Mouse (Mus musculus) thymus, adult 2 months (tissue): ENCODE measurements around the gene Trpm5. TPM values are rescaled to one million over a fixed set of nuclear protein-coding genes. Genes with fewer than 3 reads are reported as not detected.

Experiments used
- DNase-seq: peaks from one replicate; pipeline ENCODE4 v3.0.0; 2021
- H3K27ac ChIP-seq: fragments of 200-500 bp; 2 replicates; pipeline ENCODE4 v1.5.1; 2012; ENCODE audit warnings: low read length, control low read depth; ENCODE audit not compliant: control insufficient read depth, insufficient read depth
- H3K27me3 ChIP-seq: fragments of 200-500 bp; 2 replicates; pipeline ENCODE4 v1.6.1; 2012; ENCODE audit warnings: mild to moderate bottlenecking, low read length, moderate library complexity, mixed read lengths; ENCODE audit not compliant: control insufficient read depth, insufficient read depth
- H3K36me3 ChIP-seq: fragments of 200-500 bp; 2 replicates; pipeline ENCODE4 v1.6.1; 2012; ENCODE audit warnings: mild to moderate bottlenecking, low read length, moderate library complexity; ENCODE audit not compliant: control insufficient read depth, insufficient read depth
- H3K4me1 ChIP-seq: fragments of 200-500 bp; replicated peaks from 2 replicates; pipeline ENCODE4 v1.6.1; 2012; ENCODE audit warnings: low read length; ENCODE audit not compliant: control insufficient read depth, insufficient read depth
- H3K4me3 ChIP-seq: fragments of 200-500 bp; 2 replicates; pipeline ENCODE4 v1.5.1; 2012; ENCODE audit warnings: mild to moderate bottlenecking, low read length, control low read depth, moderate library complexity; ENCODE audit not compliant: control insufficient read depth, insufficient read depth
- CTCF ChIP-seq: fragments of 200-500 bp; IDR thresholded peaks from 2 replicates; pipeline ENCODE4 v1.5.1; 2012; ENCODE audit warnings: mild to moderate bottlenecking, control low read depth, low read length, moderate library complexity, borderline replicate concordance; ENCODE audit not compliant: control insufficient read depth, poor library complexity, insufficient read depth; ENCODE audit errors: extremely low read depth
- POLR2A ChIP-seq: fragments of 200-500 bp; IDR thresholded peaks from 2 replicates; pipeline ENCODE4 v1.6.1; 2012; ENCODE audit warnings: mild to moderate bottlenecking, low read length, control low read depth, moderate library complexity; ENCODE audit not compliant: control insufficient read depth, poor library complexity, insufficient read depth; ENCODE audit errors: extremely low read depth
- WGBS: fragments of 180-500 bp; shearing (Covaris S2); methylation state at CpG from one replicate; pipeline ENCODE4 v1.1.7; 2018; 5-methylcytosine and 5-hydroxymethylcytosine counted together
- polyA plus RNA-seq: library from polyadenylated mRNA; depleted of rRNA; stranded (reverse); fragments of >200 nt; gene quantifications from 2 replicates; pipeline ENCODE4 v1.2.3, GENCODE M21; 2012

The Trpm5 gene
- polyA plus RNA-seq, 1 experiment, result 4.5 TPM

DNA sequence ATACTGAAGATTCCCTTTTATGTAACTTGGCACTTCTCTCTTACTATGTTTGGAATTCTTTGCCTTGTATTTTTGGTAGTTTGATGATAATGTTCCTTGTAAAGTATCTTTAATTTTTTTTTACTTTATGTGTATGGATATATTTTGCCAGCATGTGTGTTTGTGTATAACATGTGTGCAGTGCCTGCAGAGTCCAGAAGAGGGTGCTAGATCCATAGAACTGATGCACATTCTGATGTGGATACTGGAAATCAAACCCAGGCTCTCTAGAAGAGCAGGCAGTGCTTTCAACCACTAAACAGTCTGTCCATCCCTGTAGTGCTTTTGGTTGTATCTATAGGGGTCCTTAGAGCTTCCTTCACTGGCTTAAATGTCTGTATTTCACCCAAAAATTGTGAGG lies 20.3 kb upstream of the Trpm5 start:
- Histone ChIP-seq H3K27ac (no peak overlapping the region), H3K4me3 (no peak overlapping the region), H3K36me3 (no peaks in the 10 kb centered on the region), H3K4me1 (peaks cover 10% of the 10 kb centered on the region), H3K27me3 (no peaks in the 10 kb centered on the region)
- TF ChIP-seq CTCF (no peak), POLR2A (no peak)
- no peak for DNase-seq

DNA sequence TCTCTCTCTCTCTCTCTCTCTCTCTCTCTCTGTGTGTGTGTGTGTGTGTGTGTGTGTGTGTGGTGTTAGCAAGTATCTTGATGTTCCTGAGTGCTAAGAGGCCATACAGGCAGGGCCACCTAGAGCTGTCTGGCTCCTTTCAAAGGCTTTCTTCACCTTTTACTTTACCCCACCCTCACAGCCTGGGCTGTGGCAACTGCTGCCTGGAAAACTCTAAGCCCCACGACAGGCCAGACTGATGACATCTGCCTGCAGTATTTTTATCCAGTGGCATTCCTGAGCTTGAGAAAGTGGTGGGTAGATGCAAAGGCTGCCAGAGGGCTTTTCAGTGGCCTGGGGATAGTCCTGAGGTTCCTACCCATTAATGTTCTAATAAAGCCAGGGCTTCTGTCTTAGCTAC lies 18.0 kb upstream of the Trpm5 start:
- 72% methylated on average over 1 of the region's 1 CpGs for WGBS
- Histone ChIP-seq H3K27me3 (no peaks in the 10 kb centered on the region; the same call in 1 of the 2 replicates), H3K27ac (no peak overlapping the region), H3K4me3 (no peak overlapping the region), H3K4me1 (no peaks in the 10 kb centered on the region), H3K36me3 (no peaks in the 10 kb centered on the region)
- DNase-seq, result no peak
- no peak for TF ChIP-seq POLR2A
- no peak for TF ChIP-seq CTCF

DNA sequence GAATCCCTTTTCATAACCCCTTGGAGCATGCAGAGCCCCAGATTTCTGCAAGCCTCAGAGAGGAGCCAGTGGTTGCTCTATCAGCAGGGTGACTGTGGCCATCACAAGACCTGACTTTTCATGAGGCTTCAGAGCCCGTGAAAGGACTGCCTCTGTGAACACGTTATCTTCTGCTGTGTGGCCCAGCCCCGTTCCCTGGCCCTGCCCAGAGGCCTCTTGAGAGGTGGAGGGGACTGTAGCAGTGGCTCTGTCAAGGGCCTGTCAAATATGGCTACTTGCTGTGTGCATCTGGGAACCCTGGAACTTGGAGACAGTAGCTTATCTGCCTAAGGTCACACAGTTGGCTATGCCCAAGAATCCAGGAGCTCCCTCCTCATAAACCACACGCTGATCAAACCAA lies 17.3 kb upstream of the Trpm5 start:
- DNase-seq, result no peak
- no peaks in the 10 kb centered on the region for H3K4me1 ChIP-seq
- no peaks in the 10 kb centered on the region for H3K36me3 ChIP-seq
- TF ChIP-seq CTCF, result no peak
- TF ChIP-seq POLR2A, result no peak
- H3K27ac ChIP-seq, result no peak overlapping the region
- H3K27me3 ChIP-seq, result no peaks in the 10 kb centered on the region; the same call in 1 of the 2 replicates
- WGBS, result 82% methylated on average over 4 of the region's 4 CpGs
- H3K4me3 ChIP-seq, result no peak overlapping the region

- Histone ChIP-seq H3K27me3 (no peaks in the 10 kb centered on the region; the same call in 1 of the 2 replicates), H3K4me3 (no peak overlapping the region), H3K4me1 (no peaks in the 10 kb centered on the region), H3K27ac (no peak overlapping the region), H3K36me3 (no peaks in the 10 kb centered on the region)
- no peak for TF ChIP-seq POLR2A
- no peak for TF ChIP-seq CTCF
- WGBS, result 84% methylated on average over 1 of the region's 1 CpGs
- no peak for DNase-seq
These were observed 16.4 kb upstream of the Trpm5 start for GRCm38 (mm10) chr7:143110803-143111202.

DNA sequence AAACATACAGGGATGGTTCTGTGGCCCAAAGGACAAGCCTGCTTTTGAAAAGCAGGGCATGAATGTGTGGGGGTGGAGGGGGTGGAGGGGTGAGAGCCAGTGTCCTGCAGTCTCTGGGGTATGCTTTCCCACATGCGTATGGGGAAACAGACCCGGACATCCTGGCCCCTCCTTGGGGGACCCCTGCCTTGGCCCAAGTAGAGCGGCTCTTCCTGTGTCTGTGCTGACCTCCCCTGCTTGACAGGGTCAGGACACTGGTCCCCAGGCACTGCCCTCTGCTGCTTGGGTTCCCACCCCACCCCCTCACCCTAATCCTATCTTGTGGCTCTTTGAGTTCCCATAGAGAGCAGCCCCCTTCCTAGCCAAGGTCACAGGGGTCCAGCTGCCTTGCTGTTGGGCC lies 15.3 kb upstream of the Trpm5 start:
- Histone ChIP-seq H3K27ac (no peak overlapping the region), H3K36me3 (no peaks in the 10 kb centered on the region), H3K4me3 (no peak overlapping the region), H3K4me1 (no peaks in the 10 kb centered on the region), H3K27me3 (no peaks in the 10 kb centered on the region; the same call in 1 of the 2 replicates)
- TF ChIP-seq POLR2A, result no peak
- no peak for TF ChIP-seq CTCF
- DNase-seq, result no peak
- WGBS, result 69% methylated on average over 3 of the region's 3 CpGs

GRCm38 (mm10) chr7:143108996-143109660 lies 14.7 kb upstream of the Trpm5 start:
- Histone ChIP-seq H3K4me3 (no peak overlapping the region), H3K36me3 (no peaks in the 10 kb centered on the region), H3K4me1 (no peaks in the 10 kb centered on the region), H3K27ac (no peak overlapping the region), H3K27me3 (no peaks in the 10 kb centered on the region; the same call in 1 of the 2 replicates)
- WGBS, result 17% methylated on average over 3 of the region's 3 CpGs
- TF ChIP-seq POLR2A (no peak), CTCF (no peak)
- no peak for DNase-seq
